Mouse (Mus musculus) c-Kit-negative CD71-positive TER-119-positive erythroid progenitor cells, embryonic 14.5 days (primary cell): Measurements from ENCODE around the gene Lzts2.

Source experiments
- DNase-seq: peaks from one replicate; pipeline ENCODE4 v3.0.0-alpha.2; 2013; ENCODE audit warnings: low read depth, low spot score

Gene Lzts2

DNA sequence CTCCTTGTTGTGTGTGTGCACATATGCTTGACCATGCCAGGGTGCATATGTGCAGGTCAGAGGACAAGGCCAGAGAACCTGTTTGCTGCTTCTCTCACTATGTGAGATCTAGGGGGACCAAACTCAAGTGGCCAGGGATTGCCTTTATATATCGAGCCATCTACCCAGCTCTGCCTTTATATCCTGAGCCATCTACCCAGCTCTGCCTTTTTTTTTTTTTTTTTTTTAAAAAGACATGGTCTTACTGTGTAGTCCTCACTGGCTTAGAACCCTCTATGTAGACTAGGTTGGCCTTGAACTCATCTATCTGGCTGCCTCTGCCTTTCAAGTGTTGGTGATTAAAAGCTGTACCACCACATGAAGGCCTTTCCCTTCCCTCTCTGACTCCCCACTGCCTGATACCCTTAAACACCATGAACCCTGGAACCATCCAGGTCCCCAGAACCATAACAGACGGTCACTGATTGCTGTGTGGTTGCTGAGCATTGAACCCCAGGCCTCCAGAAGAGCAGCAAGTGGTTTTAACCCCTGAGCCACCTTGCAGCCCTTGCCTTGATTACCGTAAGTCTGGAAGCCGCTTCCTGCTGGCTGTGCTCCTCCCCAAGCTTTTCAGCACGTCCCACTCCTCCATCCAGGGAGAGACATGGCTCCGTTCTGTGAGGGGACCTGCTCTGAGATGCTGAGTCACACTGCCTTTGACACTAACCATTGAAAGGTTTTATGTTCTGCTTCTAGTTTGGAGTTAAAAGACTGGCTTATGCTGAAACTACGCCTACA, 10.3 kb upstream of the Lzts2 start:
- no peak for DNase-seq

DNA sequence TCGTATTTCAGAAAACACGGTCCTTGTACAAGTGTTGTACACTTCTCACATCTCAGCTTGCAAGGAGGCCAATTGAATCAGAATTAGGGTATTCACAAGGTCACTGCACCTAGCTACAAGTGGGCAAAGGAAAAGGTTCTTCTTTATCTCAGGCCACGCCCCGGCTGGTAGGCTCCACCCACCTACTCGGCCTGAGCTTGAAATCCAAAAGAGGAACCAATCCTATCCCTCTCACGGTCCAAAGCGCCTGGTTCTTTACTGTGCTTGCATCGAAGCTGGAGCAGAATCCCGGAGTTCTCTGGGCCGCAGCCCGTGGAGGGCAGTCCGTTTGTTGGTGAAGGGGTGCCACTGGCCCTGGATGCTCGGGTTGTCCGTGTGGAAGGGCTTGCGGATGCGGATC, 8.8 kb upstream of the Lzts2 start, which contains the start of gene Twnk:
Gene Twnk (plus strand): TSS at position 220 of the 400 bp plus-strand sequence.
- peak; percentile 67 for DNase-seq

DNA sequence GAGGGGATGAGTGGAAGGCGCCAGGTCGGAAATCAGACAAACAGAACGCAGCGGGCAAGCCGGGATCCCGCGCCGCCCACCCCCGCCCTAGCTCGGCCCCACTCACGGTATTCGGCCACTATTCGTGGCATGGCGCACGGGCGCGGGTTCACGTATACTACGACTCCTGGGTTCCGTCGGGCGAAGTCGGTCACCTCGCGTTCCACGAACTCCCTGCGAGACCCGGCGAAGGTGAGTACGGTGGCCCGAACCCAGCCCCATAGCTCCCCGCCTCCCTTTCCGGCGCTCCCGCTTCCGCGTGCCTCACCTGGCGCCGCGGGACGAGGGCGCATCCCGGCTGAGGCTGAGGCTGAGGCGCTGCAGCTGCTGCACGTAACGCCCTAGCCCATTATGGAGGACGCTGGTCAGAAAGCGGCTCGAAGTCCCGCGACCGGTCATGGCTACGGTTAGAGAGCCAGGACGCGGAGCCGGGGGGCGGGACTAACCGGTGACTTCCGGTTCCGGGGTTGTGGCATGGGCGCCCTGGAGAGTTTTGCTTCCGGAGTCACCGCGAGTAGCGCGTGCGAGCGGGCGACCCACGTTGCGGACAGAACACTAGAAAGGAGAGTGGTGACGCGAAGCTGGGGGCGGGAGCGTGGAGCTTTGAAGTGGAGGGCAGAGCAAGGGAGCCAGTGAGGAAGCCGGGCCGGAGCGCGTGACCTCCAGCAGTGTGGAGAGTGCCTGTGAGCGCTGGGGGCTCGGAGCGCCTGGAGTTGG, 8.1 kb upstream of the Lzts2 start, which contains the start of gene Mrpl43:
Gene Mrpl43 (minus strand): TSS at position 486 of the 756 bp plus-strand sequence.
- DNase-seq: peak; percentile 83

DNA sequence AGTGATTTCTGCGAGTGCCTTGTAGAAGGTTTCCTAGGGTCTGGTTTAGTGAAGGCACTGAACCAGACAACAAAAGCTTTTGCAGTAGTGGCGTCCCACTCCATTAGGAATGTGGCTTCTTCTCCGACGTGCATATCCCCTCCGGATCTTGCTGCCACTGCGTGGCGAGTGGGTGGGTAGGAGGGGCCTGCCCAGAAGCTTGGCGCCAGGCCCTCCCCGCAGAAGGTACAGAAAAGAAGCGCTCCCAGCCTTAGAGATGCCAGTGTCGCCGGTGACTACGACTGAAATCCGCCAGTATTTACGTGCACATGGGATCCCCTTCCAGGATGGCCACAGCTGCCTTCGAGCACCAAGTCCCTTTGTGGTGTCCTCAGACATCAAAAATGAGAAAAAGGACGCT, 7.2 kb upstream of the Lzts2 start:
- DNase-seq: no peak

DNA sequence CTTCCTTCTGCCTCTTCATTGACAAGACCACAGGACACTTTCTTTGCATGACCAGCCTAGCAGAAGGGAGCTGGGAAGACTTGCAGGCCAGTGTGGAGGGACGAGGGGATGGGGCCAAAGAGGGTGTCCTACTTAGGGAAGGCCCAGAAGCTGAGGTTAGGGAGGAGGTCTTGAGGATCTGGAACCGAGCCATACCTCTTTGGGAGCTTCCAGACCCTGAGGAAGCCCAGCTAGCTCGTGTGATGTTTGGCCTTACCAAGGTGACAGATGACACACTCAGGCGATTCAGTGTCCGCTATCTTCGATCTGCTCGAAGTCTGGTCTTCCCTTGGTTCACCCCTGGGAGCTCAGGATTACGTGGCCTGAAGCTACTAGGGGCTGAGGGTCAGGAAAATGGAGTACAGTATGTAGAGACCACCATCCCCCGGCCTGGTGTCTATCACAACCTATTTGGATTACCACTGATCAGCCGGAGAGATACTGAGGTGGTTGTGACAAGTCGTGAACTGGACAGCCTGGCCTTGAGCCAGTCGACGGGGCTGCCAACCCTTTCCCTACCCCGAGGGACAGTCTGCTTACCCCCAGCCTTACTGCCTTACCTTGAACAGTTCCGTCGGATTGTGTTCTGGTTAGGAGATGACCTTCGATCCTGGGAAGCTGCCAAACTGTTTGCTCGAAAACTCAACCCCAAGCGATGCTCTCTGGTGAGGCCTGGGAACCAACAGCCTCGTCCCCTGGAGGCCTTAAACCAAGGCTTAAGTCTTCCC, 6.6 kb upstream of the Lzts2 start:
- DNase-seq: no peak

DNA sequence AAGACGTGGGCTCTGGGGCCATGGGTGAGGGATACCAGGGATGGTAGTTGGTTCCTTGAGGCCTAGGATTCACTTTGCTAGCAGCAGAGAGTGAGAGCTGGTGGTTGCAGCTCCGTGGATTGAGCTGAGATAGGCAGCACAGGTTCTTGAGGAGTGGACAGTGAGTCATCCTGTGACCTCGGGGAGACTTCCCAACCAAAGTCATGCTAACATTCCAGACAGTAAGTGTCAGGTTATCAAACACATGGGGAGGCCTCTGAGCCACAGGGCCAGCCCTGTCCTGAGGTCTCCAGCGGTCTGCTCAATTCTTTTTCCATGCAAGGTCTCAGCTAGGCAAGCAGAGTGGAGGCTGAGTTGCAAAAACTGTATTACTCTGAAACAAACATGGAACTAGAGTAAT, 3.6 kb upstream of the Lzts2 start:
- DNase-seq: no peak

DNA sequence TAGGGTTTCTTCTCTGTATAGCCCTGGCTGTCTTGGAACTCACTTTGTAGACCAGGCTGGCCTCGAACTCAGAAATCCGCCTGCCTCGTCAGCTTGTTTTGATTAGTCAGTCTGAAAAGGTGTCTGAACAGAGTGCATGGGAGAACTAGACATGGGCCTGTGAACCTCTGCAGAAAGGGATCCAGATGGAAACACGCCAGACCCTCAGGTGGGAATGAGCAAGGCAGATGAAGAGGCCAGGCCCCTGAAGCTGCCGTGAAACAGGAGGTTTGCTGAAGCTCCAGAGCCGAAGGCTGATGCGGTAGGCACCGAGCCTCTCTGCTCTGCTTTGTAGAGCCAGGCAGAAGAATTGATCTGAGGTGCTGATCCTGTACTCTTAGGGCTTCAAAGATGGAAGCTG, 2.0 kb upstream of the Lzts2 start:
- DNase-seq: no peak

DNA sequence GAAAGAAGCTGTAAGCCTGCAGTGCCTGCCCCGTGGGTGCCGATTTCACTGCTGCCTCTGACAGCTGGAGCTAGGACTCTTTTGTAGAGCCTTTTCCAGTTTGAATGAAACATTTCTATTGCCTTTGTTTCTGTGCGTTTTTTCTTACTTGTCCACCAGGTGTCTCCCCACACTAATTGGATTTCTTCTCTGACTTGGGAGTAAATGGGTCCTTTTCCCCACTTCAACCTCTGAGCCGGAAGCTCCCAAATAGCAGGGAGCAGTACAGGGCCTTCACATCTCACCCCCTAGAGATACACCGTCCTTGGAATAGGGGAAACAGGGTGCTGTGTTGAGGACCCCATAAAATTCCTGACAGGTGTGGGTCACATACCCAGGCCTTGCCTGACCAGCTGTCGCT, 1.6 kb upstream of the Lzts2 start:
- no peak for DNase-seq

DNA sequence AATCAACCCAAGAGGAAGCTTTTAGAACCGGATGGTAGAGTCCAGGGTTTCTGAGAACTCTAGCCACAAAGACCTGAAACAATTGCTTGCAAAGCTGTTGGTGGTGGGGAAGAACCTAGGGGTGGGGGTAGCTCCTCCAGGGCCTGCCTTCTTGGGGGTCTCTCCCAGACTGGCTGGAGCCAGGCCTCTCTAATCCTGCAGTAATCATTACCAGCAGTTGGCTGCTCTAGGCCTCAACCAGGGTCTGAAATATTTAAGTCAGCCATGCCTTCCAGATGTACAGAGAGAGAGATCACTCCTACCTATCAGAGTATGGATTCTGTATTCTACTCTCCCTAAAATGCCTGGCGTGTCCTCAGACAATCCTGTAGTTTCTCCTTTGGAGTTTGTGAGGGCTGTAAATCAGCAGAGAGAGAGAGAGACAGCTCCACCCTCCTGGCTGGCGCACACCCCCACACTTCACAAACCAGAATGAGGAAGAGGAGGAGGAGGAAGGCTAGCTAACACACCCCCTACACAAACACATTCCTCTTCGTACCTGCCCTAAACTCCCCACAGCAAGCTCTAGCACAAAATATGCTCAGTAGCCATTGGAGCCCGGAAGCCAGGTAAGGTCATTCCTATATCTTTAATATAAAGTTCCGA, 511 bp upstream of the Lzts2 start:
- DNase-seq: no peak

DNA sequence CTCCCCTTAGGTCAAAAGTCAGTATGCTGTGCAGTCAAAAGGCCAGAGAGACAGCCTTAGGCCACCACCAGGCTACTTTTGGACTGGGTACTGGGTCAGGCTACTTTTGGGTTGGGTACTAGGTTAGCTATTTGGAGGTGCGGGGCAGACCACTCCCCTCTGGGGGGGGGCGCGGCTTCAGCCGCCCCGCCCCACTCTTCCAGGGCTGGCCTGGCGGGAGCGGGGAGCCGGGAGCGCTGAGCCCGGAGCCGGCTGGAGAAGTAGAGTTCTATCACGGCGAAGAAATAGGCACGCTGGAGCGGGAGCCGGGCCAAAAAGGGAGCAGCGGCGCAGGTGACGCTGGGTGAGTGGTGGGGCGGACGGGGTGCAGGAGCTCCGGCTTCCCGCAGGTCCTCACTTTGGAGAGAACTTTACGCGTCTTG, 778 bp downstream of the Lzts2 start:
- DNase-seq: no peak

DNA sequence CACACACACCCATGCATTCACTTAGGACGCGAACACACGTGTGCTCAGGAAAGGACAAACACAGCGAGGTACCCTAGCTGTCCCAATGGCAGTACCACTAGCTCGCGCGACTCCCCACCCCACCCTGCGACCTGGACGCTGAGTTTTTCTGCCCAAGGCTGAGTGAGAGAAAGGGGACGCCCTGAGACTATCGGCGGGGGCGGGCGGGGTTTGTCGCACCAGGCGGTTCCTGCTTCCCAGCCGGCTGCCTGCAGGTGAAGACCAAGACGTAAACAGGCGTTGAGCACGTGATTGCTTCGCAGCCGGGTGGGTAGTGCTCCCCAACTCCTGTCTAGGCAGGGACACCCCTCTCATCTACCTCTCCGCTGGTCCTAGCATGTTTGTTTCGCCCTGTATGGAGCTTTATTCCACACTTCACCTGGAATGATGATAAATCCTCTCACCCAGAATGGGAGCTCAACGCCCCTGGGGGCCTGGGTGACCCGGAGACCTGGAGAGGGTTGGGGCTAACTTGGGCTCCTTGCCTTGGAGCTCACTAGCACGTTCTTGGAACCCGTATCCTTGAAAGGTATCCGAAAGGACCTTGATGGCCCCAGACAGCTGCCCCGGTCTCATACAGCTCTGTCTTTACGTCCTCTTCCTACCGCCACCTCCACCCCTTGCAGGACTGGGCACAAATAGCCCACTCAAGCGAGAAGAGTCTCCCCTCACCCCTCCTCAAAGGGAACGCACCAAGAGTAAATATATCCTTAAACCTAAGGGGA, 1.5 kb downstream of the Lzts2 start:
- no peak for DNase-seq

DNA sequence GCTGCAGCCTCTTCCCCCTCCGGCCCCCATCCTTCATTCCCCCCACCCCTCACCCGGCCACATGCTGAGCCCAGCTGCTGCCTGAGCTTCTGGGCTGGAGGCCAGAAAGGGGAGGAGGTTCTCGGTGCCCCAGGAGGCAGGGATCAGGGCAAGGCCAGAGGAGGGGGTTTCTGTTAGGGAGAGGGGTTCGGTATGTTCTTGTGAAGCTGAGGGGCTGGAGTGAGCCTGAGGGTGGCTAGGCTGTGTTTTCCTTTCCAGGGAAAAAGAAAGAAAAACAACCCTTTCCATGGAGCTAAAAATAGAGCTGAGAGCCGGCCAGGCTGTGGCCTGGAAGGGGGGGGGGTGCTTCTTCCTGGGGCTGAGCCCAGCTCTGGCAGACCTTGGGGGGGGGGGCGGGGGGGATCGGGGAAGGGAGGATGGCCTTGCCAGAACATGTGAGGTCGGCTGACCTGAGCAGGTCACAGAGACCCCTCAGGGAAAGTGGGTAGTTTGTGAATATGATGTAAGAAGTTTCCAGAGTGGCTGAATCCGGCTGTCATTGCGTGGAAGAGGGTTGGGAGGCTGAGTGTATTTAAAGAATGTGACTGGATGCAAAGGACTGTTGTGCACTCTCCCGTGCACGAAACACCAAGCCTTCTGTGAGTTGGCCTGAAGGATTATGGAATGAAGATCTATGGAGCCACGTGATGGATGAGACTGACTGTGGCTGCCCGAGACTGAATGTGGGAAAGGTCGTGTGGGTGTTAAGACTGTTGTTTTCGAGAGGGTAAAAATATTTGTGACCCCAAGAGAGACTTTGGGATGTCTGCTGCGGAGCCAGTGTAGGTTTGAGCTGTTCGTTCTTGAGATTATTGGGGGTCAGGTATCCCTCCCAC, 2.4 kb downstream of the Lzts2 start:
- no peak for DNase-seq

DNA sequence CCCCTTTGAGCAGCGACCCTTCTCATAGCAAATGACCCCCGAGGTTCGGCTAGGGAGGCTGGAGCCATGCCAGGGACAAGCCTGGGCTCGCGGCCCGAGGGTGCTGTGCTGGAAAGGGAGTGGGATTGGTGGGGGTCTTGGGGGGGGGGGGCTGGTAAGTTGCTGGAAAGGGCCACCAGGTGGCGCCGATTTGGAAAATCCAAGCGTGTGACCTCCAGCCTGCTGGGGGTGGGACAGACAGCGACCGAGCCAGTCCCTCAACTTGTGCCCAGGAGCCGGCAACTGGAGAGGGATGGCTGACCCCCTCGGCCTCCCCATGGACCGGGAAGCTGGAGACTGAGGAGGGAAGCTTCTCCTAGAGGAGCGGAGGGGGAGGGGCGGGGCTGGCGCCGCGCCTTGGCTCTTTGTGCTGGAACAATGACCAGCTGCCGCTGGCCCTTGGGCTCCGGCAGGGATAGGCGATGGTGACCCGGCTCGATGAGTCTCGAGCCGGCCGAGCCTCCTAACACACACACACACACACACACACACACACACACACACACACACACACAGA, 3.1 kb downstream of the Lzts2 start:
- no peak for DNase-seq

DNA sequence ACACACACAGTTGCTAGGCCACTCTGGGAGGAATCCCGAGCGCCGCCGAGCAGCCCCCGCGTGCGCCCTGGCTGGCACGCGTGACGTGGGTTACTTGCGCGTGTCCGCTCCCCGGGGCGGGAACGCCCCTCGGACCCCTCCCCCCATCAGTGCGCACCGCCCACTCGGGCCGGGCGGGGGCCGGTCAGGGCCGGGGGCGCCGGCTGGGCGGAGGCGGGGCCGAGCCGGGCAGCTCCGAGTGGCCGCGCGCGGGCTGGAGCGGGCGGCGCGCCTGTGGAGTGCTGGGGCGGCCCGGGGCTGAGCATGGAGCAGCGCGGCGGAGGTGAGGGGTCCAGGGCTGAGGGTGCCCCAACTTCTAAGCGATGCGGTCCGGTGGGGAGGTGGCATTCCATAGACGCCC, 3.7 kb downstream of the Lzts2 start:
- DNase-seq: no peak

DNA sequence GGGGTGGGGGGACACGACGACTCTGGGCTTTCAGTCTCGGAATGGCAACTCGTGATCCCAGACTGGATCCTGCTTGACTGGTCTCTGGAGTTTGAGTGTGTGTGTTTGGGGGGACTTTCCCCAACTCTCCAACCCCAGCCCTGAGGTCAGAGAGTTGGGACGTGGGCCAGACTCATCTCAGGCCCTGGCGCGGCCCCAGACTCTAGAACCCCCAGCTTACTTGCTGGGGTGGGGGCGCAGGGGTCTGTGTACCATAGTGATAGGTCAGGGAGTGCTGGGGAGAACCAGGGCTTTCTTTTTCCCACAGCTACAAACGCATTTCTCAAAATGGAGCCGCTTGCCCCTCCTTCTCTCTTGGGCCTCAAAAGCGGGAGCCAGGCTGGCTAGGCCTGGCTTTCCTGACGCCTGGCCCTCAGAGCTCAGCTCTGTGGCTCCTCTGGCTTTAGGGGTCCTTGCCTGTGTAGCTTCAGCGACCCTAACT, 4.2 kb downstream of the Lzts2 start:
- DNase-seq: no peak

DNA sequence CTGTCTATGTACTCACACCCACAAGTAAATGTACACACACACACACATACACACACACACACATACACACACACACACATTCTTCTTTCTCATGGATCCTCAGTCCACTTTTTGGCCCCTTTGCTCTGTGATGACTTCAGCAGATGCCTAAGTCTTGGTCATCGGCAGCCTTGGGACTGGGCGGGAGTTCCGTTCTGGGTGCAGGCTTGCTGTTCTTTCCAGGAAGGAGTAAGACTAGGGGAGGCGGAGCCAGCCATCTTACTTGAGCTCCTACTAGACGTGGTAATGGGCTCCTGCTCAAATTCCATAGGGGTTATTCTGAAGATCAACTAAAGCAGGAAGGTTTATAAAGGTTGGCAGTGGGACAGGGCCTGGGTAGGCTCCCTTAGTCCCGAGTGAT, 6.1 kb downstream of the Lzts2 start:
- DNase-seq: no peak

DNA sequence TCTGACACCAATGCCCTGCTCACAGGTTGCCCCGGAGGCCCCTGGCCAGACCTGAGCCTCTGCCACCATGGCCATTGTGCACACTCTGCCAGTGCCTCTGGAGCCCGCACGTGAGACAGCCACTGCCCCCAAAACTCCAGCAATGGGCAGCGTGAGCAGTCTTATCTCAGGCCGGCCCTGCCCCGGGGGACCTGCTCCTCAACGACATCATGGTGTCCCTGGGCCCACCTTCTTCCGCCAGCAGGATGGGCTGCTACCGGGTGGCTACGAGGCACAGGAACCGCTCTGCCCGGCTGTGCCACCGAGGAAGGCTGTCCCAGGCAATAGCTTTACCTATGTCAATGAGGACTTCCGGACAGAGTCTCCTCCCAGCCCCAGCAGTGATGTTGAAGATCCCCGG, 7.1 kb downstream of the Lzts2 start:
- no peak for DNase-seq

DNA sequence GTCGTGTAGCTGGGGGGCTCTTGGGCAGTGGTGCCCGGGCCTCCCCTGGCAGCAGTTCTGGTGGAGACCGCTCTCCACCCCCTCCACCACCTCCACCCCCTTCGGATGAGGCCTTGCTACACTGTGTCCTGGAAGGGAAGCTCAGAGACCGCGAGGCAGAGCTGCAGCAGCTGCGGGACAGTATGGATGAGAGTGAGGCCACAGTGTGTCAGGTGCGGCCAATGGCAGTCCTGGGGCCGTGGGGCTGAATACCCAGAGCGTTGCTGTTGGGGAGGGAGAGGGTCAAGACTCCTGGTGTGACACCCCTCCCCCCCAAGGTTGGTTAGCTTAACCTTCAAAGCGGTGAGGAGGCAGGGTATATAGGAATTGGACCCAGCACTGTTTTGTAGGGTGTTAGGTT, 9.8 kb downstream of the Lzts2 start:
- no peak for DNase-seq

DNA sequence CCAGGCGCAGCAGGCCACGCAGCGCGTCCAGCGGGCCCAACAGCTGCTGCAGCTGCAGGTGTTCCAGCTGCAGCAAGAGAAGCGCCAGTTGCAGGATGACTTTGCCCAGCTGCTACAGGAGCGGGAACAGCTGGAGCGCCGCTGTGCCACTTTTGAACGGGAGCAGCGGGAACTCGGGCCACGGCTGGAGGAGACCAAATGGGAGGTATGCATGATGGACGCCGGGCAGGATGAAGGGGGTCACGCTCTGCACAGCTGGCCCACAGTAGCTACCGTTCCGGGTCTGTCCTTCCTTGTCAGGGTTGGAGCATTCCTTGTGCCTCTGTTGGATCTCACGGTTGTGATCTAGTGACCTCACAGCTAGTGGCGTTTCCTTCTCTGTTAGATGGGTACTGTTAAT, 10.6 kb downstream of the Lzts2 start:
- DNase-seq: no peak
